Mouse (Mus musculus) cerebellum, postnatal 14 days (tissue): ENCODE data around the gene Rad9b.

ENCODE experiments used
- DNase-seq, 2 experiments: peaks; one replicate each; pipeline ENCODE4 v3.0.0; 2021; ENCODE audit warnings: mixed read lengths in 2 of 2

The Rad9b gene

GRCm38 (mm10) chr5:122353807-122354491 is at the start of gene Rad9b, which contains the start of gene Vps29:
TSS of gene Rad9b (minus strand) at chr5:122354233.
TSS of gene Vps29 (plus strand) at chr5:122354369.
- peak; percentile 100 for DNase-seq

DNA sequence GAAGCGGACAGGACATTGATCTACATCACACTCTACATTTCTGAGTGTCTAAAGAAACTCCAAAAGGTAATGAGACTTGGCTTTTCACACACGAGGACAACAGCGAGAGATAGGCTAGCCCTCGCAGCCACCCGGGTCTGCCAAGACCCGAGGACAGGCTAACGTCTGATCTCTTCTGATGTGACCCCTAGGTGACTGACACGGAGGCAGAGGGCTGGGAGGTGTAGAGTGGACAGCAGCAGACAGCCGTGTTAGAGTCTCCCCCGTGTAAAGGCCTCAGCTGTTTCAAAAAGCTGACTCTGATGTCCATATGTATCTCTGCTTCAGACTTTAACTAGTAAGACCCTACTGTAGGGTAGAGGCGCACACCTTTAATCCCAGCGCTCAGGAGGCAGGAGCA is 49.3 kb upstream of the Rad9b start:
- no peak for DNase-seq

DNA sequence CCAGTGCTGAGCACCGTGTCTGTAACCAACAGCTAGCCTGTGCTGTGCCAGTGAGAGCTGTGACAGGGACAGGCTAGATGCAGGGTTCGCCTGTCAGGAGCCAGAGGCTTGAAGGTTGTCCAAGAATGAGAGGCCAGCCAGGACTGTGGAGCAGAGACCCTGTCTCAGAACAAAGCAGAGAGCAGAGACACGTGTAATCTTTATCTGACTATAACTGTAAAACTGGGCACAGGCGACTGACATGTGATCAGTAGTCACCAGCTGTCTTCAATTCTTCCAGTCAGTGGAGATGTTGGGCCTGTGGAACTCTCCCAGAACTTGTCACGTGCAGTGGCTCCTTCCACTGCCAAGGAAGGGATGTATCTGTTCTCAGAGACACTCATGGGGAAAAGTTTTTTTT is 48.7 kb upstream of the Rad9b start:
- peak; percentile 68 to 79 for DNase-seq

DNA sequence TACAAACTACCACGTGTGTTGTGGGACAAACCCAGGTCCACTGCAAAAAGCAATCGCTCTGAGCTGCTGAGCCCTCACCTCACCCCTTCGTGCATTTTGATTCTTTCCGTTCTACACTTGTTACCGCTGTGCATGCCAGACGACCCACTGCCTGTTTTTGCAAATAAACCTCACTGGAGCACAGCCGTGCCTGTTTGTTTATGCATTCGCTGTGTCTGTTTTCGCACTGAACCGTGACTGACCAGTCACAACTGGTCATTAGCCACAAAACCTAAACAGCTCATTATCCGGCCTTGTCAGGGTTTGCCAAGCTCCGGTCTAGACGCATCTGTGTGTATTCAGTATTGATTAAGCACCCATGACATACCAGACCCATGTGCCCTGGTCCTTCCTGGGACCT is 48.1 kb upstream of the Rad9b start:
- DNase-seq = no peak

DNA sequence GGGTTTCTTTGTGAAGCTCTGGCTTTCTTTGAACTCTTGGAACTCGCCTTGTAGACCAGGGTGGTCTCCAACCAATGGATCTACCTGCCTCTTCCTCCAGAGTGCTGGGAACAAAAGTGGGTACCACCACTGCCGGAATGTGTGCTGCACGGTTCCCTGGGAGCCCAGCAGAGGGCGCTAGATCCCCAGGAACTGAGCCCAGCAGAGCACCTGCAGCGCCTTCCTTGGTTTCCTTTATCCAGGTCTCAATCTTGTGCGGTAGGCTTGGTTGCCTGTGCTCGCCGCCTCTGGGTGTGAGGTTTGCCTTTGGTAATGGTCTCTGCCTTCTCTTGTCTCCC is 47.2 kb upstream of the Rad9b start:
- peak; percentile 88 to 90 for DNase-seq

- DNase-seq = no peak
Observed at GRCm38 (mm10) chr5:122400628-122401302, 46.7 kb upstream of the Rad9b start.

DNA sequence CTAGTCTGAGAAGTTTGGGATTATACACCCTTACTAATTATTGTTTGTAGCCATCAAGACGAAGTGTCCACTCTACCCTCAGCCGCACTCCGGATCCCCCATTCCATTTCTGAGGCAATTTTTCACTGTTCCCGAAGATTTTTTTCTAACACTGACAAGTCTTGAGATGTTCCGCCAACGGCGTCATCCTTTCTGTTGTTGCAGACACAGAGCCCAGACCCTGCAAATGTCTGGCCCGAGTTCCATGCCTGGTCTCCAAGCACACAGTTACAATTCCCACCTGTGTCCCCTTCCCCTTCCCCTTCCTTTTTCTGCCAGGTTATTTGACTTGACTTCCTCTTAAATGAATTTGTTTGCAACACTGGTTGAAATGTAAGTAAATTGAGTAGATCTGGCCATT is 45.8 kb upstream of the Rad9b start:
- no peak for DNase-seq

DNA sequence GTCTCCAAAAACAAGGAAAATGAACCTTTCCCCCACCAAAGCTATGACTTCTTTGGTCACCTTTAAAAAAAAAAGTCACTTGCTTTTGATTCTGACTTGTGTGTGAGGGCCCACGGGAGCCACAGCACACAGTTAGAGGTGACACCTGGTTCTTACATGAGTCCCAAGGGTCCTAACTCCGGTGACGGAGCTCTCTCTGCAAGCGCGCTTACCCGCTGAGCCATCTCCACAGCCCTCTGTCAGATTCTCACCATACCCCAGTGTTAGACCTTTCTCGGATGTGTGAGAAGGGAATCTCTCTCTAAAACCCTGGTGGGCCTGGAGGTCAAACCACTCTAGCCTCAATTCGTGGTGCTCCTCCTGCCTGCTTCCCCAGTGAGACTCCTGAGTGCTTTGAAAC is 43.5 kb upstream of the Rad9b start:
- no peak for DNase-seq

- no peak for DNase-seq
Observed at GRCm38 (mm10) chr5:122396791-122397190, 42.8 kb upstream of the Rad9b start.

GRCm38 (mm10) chr5:122393887-122394286 is 39.9 kb upstream of the Rad9b start:
- peak; percentile 82 to 91 for DNase-seq

- peak; percentile 35 to 49 for DNase-seq
Observed at GRCm38 (mm10) chr5:122392227-122393004, 38.4 kb upstream of the Rad9b start.

- DNase-seq = peak; percentile 97
Observed at GRCm38 (mm10) chr5:122391786-122392180, 37.8 kb upstream of the Rad9b start, which contains the start of gene Arpc3. TSS of gene Arpc3 (plus strand) at chr5:122391878.

DNA sequence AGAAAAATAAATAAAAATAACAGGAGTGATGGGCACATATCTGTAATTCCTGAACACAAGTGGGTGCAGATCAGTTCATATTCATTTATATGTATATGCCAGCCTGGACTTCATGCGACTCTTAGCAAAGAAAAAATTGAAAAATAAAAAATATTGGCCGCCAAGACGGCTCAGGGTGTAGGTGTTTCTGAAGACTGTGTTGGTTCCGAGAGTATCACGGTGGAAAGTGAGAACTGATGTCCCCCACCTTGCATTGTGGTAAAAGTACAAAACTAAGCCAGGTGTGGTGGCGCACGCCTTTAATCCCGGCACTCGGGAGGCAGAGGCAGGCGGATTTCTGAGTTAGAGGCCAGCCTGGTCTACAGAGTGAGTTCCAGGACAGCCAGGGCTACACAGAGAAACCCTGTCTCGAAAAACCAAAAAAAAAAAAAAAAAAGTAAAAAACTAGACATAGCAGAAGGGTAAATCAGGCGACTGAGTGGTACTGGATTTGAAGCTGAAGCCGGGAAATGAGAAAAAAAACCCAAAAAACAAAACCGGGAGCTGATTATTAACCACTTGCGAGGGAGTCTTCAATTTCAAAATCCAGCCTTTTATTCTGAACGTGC is 37.2 kb upstream of the Rad9b start:
- DNase-seq = no peak

DNA sequence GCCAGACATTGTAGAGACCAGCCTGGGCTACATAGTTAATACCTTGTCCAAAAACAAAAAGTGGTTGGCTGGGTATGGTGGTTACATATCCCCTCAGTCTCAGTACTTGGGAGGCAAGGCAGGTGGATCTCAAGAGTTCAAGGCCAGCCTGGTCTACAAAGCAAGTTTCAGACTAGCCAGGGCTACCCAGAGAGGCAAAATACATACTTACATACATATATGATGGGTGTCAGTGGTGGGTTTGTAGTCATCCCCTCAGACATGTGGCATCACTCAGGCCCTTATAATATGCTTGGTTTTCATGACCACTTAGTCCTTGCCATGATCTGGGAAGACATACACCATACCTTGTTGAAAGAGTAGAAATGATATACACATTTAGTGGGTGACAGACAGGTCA is 36.6 kb upstream of the Rad9b start:
- no peak for DNase-seq

GRCm38 (mm10) chr5:122390006-122390405 is 36.0 kb upstream of the Rad9b start:
- DNase-seq = peak in 1 of 2 experiments; percentile 45

DNA sequence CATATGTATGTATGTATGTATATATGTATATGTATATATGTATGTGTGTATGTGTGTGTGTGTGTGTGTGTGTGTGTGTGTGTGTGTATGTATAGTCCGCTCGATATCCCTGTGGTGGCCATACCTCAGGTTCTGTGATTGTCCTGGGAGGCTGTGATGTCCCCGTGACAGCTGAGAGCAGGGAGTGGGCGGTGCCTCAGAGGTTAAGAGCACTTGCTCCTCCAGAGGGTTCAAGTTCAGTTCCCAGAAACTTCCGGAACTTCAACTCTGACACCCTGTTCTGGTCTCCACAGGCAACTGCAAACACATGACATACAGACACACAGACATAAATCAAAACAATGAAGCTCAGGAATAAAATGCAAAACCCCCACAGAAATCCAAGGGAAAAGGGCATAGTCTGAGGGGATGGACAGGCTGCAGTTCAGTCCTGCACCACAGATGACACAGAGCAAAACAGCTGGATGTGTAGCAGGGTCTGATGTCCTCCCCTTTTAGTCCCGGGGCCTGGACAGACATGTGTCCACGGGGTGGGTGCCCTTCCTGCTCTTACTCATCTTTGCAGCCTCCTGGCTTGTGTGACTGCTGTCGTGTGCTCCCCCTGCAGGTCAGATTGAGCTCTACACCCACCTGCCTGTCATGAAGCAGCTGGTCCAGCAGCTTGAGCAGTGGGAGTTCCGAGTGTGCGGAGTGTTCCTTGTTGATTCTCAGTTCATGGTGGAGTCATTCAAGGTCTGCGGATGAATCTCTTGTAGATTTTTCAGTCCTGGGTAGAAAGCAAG is 25.5 kb upstream of the Rad9b start:
- peak; percentile 83 to 93 for DNase-seq

- DNase-seq = no peak
Observed at GRCm38 (mm10) chr5:122378171-122378570, 24.1 kb upstream of the Rad9b start.

- no peak for DNase-seq
Observed at GRCm38 (mm10) chr5:122377101-122377833, 23.2 kb upstream of the Rad9b start.

- DNase-seq = peak; percentile 28 to 62
Observed at GRCm38 (mm10) chr5:122372878-122373277, 18.8 kb upstream of the Rad9b start.

DNA sequence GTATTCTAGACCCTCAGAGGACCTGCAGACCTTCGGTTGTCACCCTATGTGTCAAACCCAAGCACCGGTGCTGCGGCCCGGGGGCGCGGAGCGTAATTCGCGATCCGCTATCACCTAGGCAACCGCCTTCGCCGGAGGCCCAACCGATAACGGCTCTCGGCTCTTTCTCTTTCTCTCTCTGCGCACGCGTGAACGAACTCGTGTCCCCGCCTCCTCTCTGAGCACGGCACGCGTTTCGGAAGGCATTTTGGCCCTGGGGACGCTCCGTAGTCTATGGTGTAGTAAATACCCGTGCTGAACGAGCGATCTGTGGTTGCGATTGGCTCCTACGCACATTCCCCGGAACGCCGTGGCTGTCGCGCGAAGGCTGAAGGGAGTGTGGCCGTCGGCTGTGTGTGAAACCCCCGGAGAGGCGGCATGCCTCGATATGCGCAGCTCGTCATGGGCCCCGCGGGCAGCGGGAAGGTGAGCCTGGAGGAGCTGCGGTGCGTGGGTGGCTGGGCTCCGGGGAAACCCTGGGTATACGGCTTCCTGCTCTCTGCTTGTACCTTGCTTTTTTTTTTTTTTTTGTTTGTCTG is 18.2 kb upstream of the Rad9b start, which contains the start of gene Fam216a:
Gene Fam216a (minus strand): TSS at position 173 of the 578 bp plus-strand sequence.
- peak; percentile 99 for DNase-seq

- peak in 1 of 2 experiments; percentile 70 for DNase-seq
Observed at GRCm38 (mm10) chr5:122371591-122372191, 17.7 kb upstream of the Rad9b start, which contains the start of gene Gpn3. TSS of gene Gpn3 (plus strand) at chr5:122371876.
